Mouse (Mus musculus) cortical plate, adult 2 months (tissue): ENCODE results near the gene Pde4dip. TPM values are rescaled to one million over a fixed set of nuclear protein-coding genes. Genes with fewer than 3 reads are reported as not detected.

Experiments
- H3K27ac ChIP-seq: fragments of 200-500 bp; 2 replicates; pipeline ENCODE4 v1.5.1; 2012; ENCODE audit warnings: low read length, control low read depth, inconsistent platforms; ENCODE audit not compliant: insufficient read depth
- H3K4me1 ChIP-seq: fragments of 200-500 bp; 2 replicates; pipeline ENCODE4 v1.6.1; 2011; ENCODE audit warnings: low read length; ENCODE audit not compliant: control insufficient read depth, insufficient read depth
- H3K4me3 ChIP-seq: fragments of 200-500 bp; 2 replicates; pipeline ENCODE4 v1.5.1; 2011; ENCODE audit warnings: mild to moderate bottlenecking, low read length, control low read depth; ENCODE audit not compliant: insufficient read depth
- CTCF ChIP-seq: fragments of 200-500 bp; IDR thresholded peaks from 2 replicates; pipeline ENCODE4 v1.5.1; 2011; ENCODE audit warnings: mild to moderate bottlenecking, control low read depth, low read length; ENCODE audit not compliant: insufficient read depth; ENCODE audit errors: extremely low read depth
- POLR2A ChIP-seq: fragments of 200-500 bp; IDR thresholded peaks from 2 replicates; pipeline ENCODE4 v1.6.1; 2011; ENCODE audit warnings: mild to moderate bottlenecking, low read length, control low read depth; ENCODE audit not compliant: insufficient read depth; ENCODE audit errors: extremely low read depth
- polyA plus RNA-seq: library from polyadenylated mRNA; depleted of rRNA; stranded (reverse); fragments of >200 nt; gene quantifications from 2 replicates; pipeline ENCODE4 v1.2.3, GENCODE M21; 2012

Gene Pde4dip
- polyA plus RNA-seq, 1 experiment: 103 TPM

DNA sequence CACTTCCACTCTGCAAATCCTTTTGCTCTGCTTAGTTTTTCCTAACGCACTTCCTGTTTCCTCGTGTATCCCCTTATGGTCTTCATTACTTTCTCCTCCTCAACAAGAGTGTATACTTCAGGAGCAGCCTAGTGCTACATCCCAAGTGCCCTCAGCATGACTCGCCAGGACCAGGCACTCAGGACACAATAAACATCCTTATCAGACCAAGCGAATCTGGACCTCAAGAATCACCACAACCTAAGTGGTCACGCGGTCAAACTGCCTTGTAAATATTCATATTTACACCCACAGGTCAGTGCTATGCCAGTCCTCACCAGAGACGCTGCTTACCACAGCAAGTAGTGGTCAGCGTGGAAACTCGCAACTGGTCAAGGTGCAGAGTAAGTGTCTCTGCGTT, 139.7 kb downstream of the Pde4dip start:
- Histone ChIP-seq H3K27ac (no peak overlapping the region), H3K4me1 (no peaks in the 10 kb centered on the region), H3K4me3 (no peak overlapping the region)
- no peak for TF ChIP-seq POLR2A
- TF ChIP-seq CTCF: no peak

DNA sequence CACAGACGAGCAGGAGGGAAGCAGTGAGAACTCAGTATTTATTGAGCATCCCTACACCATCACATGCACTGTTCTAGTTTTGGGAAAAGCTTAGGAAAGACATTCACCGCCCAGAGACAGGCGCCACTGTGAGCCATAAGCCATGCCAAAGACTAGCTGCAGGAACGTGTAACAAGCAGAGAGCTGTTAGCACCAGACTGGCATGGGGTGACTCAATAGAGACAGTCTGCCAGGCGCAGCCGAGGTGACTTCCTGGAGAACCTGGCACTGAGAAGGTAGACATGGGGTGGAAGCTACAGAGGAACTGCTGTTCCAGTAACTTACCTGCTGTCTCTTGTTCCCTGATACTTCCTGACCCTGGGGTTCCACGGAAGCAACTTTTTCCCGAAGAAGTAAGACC, 145.7 kb downstream of the Pde4dip start:
- Histone ChIP-seq H3K4me3 (no peak overlapping the region), H3K4me1 (no peaks in the 10 kb centered on the region), H3K27ac (no peak overlapping the region)
- no peak for TF ChIP-seq CTCF
- TF ChIP-seq POLR2A: no peak

- H3K4me3 ChIP-seq: no peak overlapping the region
- H3K27ac ChIP-seq: no peak overlapping the region
- H3K4me1 ChIP-seq: peaks cover 5% of the 10 kb centered on the region
- no peak for TF ChIP-seq CTCF
- TF ChIP-seq POLR2A: no peak
Measured at GRCm38 (mm10) chr3:97735575-97735974, 152.9 kb downstream of the Pde4dip start.

GRCm38 (mm10) chr3:97734259-97734658, 154.2 kb downstream of the Pde4dip start:
- Histone ChIP-seq H3K4me1 (peaks cover 5% of the 10 kb centered on the region), H3K27ac (no peak overlapping the region), H3K4me3 (no peak overlapping the region)
- no peak for TF ChIP-seq POLR2A
- no peak for TF ChIP-seq CTCF

GRCm38 (mm10) chr3:97732622-97733021, 155.9 kb downstream of the Pde4dip start:
- H3K4me1 ChIP-seq: peaks cover 4% of the 10 kb centered on the region
- TF ChIP-seq POLR2A (no peak), CTCF (no peak)
- H3K4me3 ChIP-seq: no peak overlapping the region
- H3K27ac ChIP-seq: no peak overlapping the region

DNA sequence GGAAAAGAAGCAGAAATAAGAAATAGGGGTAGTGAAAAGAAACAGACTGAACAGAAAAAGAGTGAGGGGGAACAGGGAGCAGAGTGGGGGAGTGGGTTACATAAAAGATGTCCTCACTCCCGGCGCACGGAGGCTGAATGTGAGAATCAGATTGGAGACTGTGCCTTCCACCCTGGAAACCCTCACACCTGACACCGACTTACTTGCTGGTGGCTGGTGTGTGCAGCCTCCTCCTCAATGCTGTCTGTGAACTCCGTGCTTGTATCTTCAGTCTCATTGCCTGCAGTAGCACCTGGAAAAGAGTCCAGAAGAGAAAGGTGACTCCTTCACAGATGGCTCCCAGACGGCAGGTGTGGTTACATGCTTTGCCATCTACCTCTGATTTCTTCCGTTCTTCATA, 157.9 kb downstream of the Pde4dip start:
- Histone ChIP-seq H3K4me3 (no peak overlapping the region), H3K4me1 (peaks cover 1% of the 10 kb centered on the region; the same call in 1 of the 2 replicates), H3K27ac (no peak overlapping the region)
- no peak for TF ChIP-seq CTCF
- no peak for TF ChIP-seq POLR2A

GRCm38 (mm10) chr3:97730131-97730530, 158.4 kb downstream of the Pde4dip start:
- Histone ChIP-seq H3K4me3 (no peak overlapping the region), H3K4me1 (peaks cover 1% of the 10 kb centered on the region; the same call in 1 of the 2 replicates), H3K27ac (no peak overlapping the region)
- TF ChIP-seq POLR2A (no peak), CTCF (no peak)

GRCm38 (mm10) chr3:97727801-97728200, 160.7 kb downstream of the Pde4dip start:
- TF ChIP-seq CTCF: no peak
- no peak for TF ChIP-seq POLR2A
- H3K4me3 ChIP-seq: no peak overlapping the region
- H3K4me1 ChIP-seq: 0 out of 2 replicates have a peak, but pooled peaks cover 1% of the 10 kb centered on the region
- H3K27ac ChIP-seq: no peak overlapping the region

- TF ChIP-seq POLR2A (no peak), CTCF (no peak)
- no peak overlapping the region for H3K27ac ChIP-seq
- no peaks in the 10 kb centered on the region; the same call in 1 of the 2 replicates for H3K4me1 ChIP-seq
- no peak overlapping the region for H3K4me3 ChIP-seq
Measured at GRCm38 (mm10) chr3:97719116-97719515, 169.4 kb downstream of the Pde4dip start.

DNA sequence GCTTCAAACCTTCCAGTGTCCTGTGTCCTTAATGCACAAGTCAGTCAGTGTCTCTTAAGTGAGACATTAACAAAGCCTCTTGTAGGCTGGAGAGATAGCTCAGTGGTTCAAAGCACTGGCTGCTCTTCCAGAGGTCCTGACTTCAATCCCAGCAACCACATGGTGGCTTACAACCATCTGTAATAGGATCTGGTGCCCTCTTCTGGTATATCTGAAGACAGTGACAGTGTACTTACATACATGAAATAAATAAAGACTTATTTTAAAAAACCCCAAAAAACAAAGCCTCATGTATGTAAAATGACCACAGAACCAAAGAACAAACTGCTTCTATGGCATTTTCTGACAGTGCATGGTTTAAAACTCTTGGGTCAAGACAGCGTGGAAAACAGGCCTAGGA, 172.6 kb downstream of the Pde4dip start:
- Histone ChIP-seq H3K4me3 (no peak overlapping the region), H3K4me1 (no peaks in the 10 kb centered on the region; the same call in 1 of the 2 replicates), H3K27ac (no peak overlapping the region)
- TF ChIP-seq POLR2A: no peak
- no peak for TF ChIP-seq CTCF

- TF ChIP-seq CTCF: no peak
- TF ChIP-seq POLR2A: no peak
- no peak overlapping the region for H3K4me3 ChIP-seq
- H3K4me1 ChIP-seq: no peaks in the 10 kb centered on the region; the same call in 1 of the 2 replicates
- no peak overlapping the region for H3K27ac ChIP-seq
Measured at GRCm38 (mm10) chr3:97710881-97711280, 177.6 kb downstream of the Pde4dip start.

GRCm38 (mm10) chr3:97710134-97710533, 178.4 kb downstream of the Pde4dip start:
- Histone ChIP-seq H3K4me3 (no peak overlapping the region), H3K4me1 (no peaks in the 10 kb centered on the region; the same call in 1 of the 2 replicates), H3K27ac (no peak overlapping the region)
- no peak for TF ChIP-seq POLR2A
- no peak for TF ChIP-seq CTCF
